Mouse (Mus musculus): Measurements from ENCODE around the gene Syt12. TPM values are rescaled to one million over a fixed set of nuclear protein-coding genes. Genes with fewer than 3 reads are reported as not detected.

Gene Syt12
- total RNA-seq (2014; rRNA removed) = 46.2 and 54.5 TPM in 2 replicates
- 9.0 and 9.9 TPM in 2 replicates for polyA plus RNA-seq (2015; fragmentation: Nextera tagmentation; extraction: Ambion mirVana)

DNA sequence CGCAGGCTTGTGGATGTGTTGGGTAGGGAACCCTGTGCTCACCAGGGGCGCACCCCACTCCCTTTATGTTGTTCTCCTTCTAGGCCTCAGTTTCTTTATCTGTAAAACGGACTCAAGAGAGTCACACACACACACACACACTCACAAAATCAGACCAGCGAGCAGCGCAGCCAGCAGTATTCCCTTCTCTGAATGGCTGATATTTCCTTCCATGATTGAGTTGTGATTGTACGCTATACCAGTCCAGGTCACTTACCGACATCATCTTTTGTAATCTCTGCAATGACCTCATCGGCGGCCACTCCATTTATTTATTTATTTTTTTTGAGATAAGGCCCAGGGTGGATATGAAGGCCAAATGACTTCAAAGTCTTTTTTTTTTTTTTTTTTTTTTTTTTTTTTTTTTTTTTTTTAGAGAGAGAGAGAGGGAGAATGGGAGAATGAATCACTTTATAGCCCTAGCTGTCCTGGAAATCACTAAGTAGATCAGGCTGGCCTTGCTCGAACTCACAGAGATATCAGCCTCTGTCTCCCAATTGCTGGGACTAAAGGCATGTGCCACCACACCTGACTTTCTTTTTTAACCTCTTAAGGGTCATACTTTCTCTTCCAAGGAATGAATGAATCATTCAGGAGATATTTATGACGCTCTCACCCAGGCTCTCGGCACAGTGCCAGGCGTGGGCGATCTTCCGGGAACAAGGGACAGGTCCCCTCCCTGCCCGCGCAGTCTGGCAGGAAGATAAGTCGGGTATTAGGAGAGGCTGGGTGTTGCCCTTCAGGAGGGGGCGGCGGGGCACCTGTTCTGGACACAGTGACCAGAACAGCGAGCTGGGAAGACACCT, at the start of gene Syt12:
TSS of gene Syt12 (minus strand) at position 103 of the 845 bp plus-strand sequence.
- TF ChIP-seq CTCF (IDR thresholded peaks at IDR 0.05; ENCODE audit: low read depth) = no peak
- Histone ChIP-seq H3K27ac (peak within 1 kb of the TSS; percentile 60), H3K9me3 (ENCODE audit: low read length) (no peaks in the 10 kb centered on the region), H3K9ac (replicated peaks; ENCODE audit: low read length) (peak within 1 kb of the TSS; percentile 61), H3K4me3 (ENCODE audit: low read length) (peak within 1 kb of the TSS; percentile 59), H3K27me3 (ENCODE audit: insufficient read depth, low read length) (no peaks in the 10 kb centered on the region), H3K4me1 (ENCODE audit: insufficient read depth, low read length) (peaks cover 3% of the 10 kb centered on the region), H3K4me2 (ENCODE audit: low read depth, low read length) (peak within 1 kb of the TSS; percentile 96), H3K36me3 (ENCODE audit: insufficient read depth, low read length) (no peaks in the 10 kb centered on the region)
- whole genome bisulfite sequencing = 34% methylated on average over 21 of the region's 21 CpGs
- DNase-seq (ENCODE audit: low spot score) (peak; percentile 11), ATAC-seq (no peak; the same call in 1 of the 2 replicates)

GRCm38 (mm10) chr19:4521426-4522050, 44.3 kb upstream of the Syt12 start:
- ATAC-seq = no peak
- Histone ChIP-seq H3K9me3 (ENCODE audit: low read length) (no peaks in the 10 kb centered on the region), H3K36me3 (ENCODE audit: insufficient read depth, low read length) (no peaks in the 10 kb centered on the region), H3K27ac (no peak overlapping the region), H3K4me1 (ENCODE audit: insufficient read depth, low read length) (no peaks in the 10 kb centered on the region), H3K27me3 (ENCODE audit: insufficient read depth, low read length) (no peaks in the 10 kb centered on the region), H3K4me2 (ENCODE audit: low read depth, low read length) (no peak overlapping the region), H3K4me3 (ENCODE audit: low read length) (no peak overlapping the region), H3K9ac (replicated peaks; ENCODE audit: low read length) (no peak overlapping the region)
- 91% methylated on average over 3 of the region's 3 CpGs for WGBS
- no peak for DNase-seq (ENCODE audit: low spot score)
- TF ChIP-seq CTCF (IDR thresholded peaks at IDR 0.05; ENCODE audit: low read depth) = no peak

DNA sequence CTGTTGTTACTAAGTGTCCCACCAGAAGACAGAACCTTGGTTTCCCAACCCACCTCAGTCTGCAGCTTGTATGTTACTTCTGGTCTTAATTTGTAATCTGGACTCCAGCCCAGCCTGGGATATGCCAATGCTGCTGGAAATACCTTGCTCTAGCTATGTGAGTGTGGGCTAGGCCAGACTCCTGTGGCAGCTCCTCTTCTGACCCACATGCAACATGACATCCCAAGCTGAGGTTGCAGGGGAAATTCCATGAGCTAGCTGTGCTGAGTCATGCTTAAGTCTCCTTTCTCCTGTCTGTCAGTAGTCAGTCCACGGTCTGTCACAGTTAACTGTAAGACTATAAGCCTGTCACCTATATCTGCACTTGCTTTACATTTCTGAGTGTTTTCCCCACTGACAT, 40.2 kb upstream of the Syt12 start:
- H3K4me2 ChIP-seq (ENCODE audit: low read depth, low read length) = no peak overlapping the region
- no peak overlapping the region for H3K9ac ChIP-seq (replicated peaks; ENCODE audit: low read length)
- TF ChIP-seq CTCF (IDR thresholded peaks at IDR 0.05; ENCODE audit: low read depth) = no peak
- peaks cover 10% of the 10 kb centered on the region; the same call in 1 of the 2 replicates for H3K4me1 ChIP-seq (ENCODE audit: insufficient read depth, low read length)
- no peak for ATAC-seq
- no peaks in the 10 kb centered on the region for H3K9me3 ChIP-seq (ENCODE audit: low read length)
- no peak overlapping the region for H3K4me3 ChIP-seq (ENCODE audit: low read length)
- no peak overlapping the region for H3K27ac ChIP-seq
- H3K36me3 ChIP-seq (ENCODE audit: insufficient read depth, low read length) = no peaks in the 10 kb centered on the region
- H3K27me3 ChIP-seq (ENCODE audit: insufficient read depth, low read length) = no peaks in the 10 kb centered on the region
- no peak for DNase-seq (ENCODE audit: low spot score)
- 86% methylated on average over 1 of the region's 1 CpGs for WGBS

GRCm38 (mm10) chr19:4516288-4516687, 39.0 kb upstream of the Syt12 start:
- 71% methylated on average over 2 of the region's 2 CpGs for WGBS
- TF ChIP-seq CTCF (IDR thresholded peaks at IDR 0.05; ENCODE audit: low read depth) = no peak
- H3K36me3 ChIP-seq (ENCODE audit: insufficient read depth, low read length) = no peaks in the 10 kb centered on the region
- H3K4me2 ChIP-seq (ENCODE audit: low read depth, low read length) = no peak overlapping the region
- DNase-seq (ENCODE audit: low spot score) (no peak), ATAC-seq (no peak)
- no peak overlapping the region for H3K4me3 ChIP-seq (ENCODE audit: low read length)
- peaks cover 10% of the 10 kb centered on the region; the same call in 1 of the 2 replicates for H3K4me1 ChIP-seq (ENCODE audit: insufficient read depth, low read length)
- H3K9me3 ChIP-seq (ENCODE audit: low read length) = no peaks in the 10 kb centered on the region
- peak overlapping the region; percentile 3; the same call in 1 of the 2 replicates for H3K27ac ChIP-seq
- no peak overlapping the region for H3K9ac ChIP-seq (replicated peaks; ENCODE audit: low read length)
- H3K27me3 ChIP-seq (ENCODE audit: insufficient read depth, low read length) = no peaks in the 10 kb centered on the region

- H3K4me2 ChIP-seq (ENCODE audit: low read depth, low read length) = no peak overlapping the region
- H3K4me1 ChIP-seq (ENCODE audit: insufficient read depth, low read length) = peaks cover 14% of the 10 kb centered on the region; the same call in 1 of the 2 replicates
- no peaks in the 10 kb centered on the region for H3K36me3 ChIP-seq (ENCODE audit: insufficient read depth, low read length)
- H3K9me3 ChIP-seq (ENCODE audit: low read length) = no peaks in the 10 kb centered on the region
- no peaks in the 10 kb centered on the region for H3K27me3 ChIP-seq (ENCODE audit: insufficient read depth, low read length)
- peak; percentile 63 for DNase-seq (ENCODE audit: low spot score)
- H3K9ac ChIP-seq (replicated peaks; ENCODE audit: low read length) = no peak overlapping the region
- H3K4me3 ChIP-seq (ENCODE audit: low read length) = no peak overlapping the region
- TF ChIP-seq CTCF (IDR thresholded peaks at IDR 0.05; ENCODE audit: low read depth) = no peak
- 30% methylated on average over 2 of the region's 2 CpGs for WGBS
- ATAC-seq = no peak
- H3K27ac ChIP-seq = peak overlapping the region; percentile 3; the same call in 1 of the 2 replicates
These were observed 38.5 kb upstream of the Syt12 start for GRCm38 (mm10) chr19:4515746-4516145.

DNA sequence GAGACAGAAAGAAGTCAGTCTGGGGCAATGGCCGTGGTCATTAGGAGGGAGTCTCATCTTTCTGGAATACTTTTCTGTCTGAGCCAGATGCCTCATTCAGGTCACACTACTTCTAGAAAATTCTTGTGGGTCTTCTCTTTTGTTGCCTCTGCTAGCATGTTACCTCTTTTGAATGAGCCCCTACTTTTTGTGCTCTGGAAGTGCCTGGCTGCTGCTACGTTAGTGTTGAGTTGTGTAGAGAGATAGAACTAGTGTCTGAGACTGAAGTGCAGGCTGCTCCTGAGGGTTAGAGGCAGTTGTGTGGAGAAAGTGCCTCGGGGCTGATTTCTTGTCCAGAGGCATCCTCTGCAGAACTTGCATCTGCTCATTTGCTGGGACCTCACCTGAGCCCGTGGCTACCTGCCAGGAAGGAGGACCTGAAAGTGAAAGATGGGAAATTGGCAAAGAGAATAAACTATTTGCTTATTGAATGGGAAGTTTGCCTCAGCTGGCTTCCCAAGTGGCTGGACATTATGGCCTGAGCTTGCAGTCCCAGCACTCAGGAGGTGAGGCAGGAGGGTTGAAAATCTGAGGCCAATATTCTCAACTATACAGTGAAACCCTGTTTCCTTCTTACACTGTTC, 36.1 kb upstream of the Syt12 start:
- Histone ChIP-seq H3K27me3 (ENCODE audit: insufficient read depth, low read length) (no peaks in the 10 kb centered on the region), H3K4me1 (ENCODE audit: insufficient read depth, low read length) (peaks cover 14% of the 10 kb centered on the region; the same call in 1 of the 2 replicates), H3K36me3 (ENCODE audit: insufficient read depth, low read length) (no peaks in the 10 kb centered on the region), H3K9ac (replicated peaks; ENCODE audit: low read length) (no peak overlapping the region), H3K9me3 (ENCODE audit: low read length) (no peaks in the 10 kb centered on the region), H3K4me3 (ENCODE audit: low read length) (no peak overlapping the region), H3K4me2 (ENCODE audit: low read depth, low read length) (no peak overlapping the region), H3K27ac (no peak overlapping the region)
- DNase-seq (ENCODE audit: low spot score) (no peak), ATAC-seq (no peak)
- no peak for TF ChIP-seq CTCF (IDR thresholded peaks at IDR 0.05; ENCODE audit: low read depth)
- 70% methylated on average over 4 of the region's 4 CpGs for WGBS

Measured in hindbrain, postnatal 0 days (tissue).